Mouse (Mus musculus): ENCODE measurements at regions not wholly inside any gene's neighbourhood (a gene's known extent, or its start where the extent isn't known, plus 50 kb on each side); places are given as distances from the start of the nearest gene placed in this dataset.

GRCm38 (mm10) chr6:101616776-101617175 lies 239.1 kb upstream of the Pdzrn3 start:
- no peaks in the 10 kb centered on the region for H3K9me3 ChIP-seq (replicated peaks; ENCODE audit: low read length)
- ATAC-seq (replicated peaks; ENCODE audit: low FRiP score, low read depth) (no peak), DNase-seq (ENCODE audit: low spot score) (peak; percentile 74)
- H3K27me3 ChIP-seq (ENCODE audit: insufficient read depth, low read length): no peaks in the 10 kb centered on the region
- no peak overlapping the region for H3K4me2 ChIP-seq (ENCODE audit: low read length)
- 22% methylated on average over 3 of the region's 3 CpGs for WGBS
- H3K27ac ChIP-seq: no peak overlapping the region
- H3K4me3 ChIP-seq (replicated peaks; ENCODE audit: low read depth, low read length): no peak overlapping the region
- TF ChIP-seq CTCF (IDR thresholded peaks at IDR 0.05; ENCODE audit: low read depth): peak; percentile 83
- no peaks in the 10 kb centered on the region for H3K4me1 ChIP-seq (replicated peaks; ENCODE audit: insufficient read depth, low read length)
- no peaks in the 10 kb centered on the region for H3K36me3 ChIP-seq (ENCODE audit: insufficient read depth, low read length)
- H3K9ac ChIP-seq (ENCODE audit: low read depth, low read length): no peak overlapping the region

- no peaks in the 10 kb centered on the region for H3K4me1 ChIP-seq (replicated peaks; ENCODE audit: insufficient read depth, low read length)
- H3K27me3 ChIP-seq (ENCODE audit: insufficient read depth, low read length): no peaks in the 10 kb centered on the region
- WGBS: 91% methylated on average over 4 of the region's 4 CpGs
- no peak for ATAC-seq (replicated peaks; ENCODE audit: low FRiP score, low read depth)
- TF ChIP-seq CTCF (IDR thresholded peaks at IDR 0.05; ENCODE audit: low read depth): no peak
- H3K9me3 ChIP-seq (replicated peaks; ENCODE audit: low read length): no peaks in the 10 kb centered on the region
- H3K9ac ChIP-seq (ENCODE audit: low read depth, low read length): no peak overlapping the region
- no peak for DNase-seq (ENCODE audit: low spot score)
- H3K4me2 ChIP-seq (ENCODE audit: low read length): no peak overlapping the region
- H3K36me3 ChIP-seq (ENCODE audit: insufficient read depth, low read length): no peaks in the 10 kb centered on the region
- no peak overlapping the region for H3K4me3 ChIP-seq (replicated peaks; ENCODE audit: low read depth, low read length)
- no peak overlapping the region for H3K27ac ChIP-seq
These were observed 231.3 kb upstream of the Pdzrn3 start for GRCm38 (mm10) chr6:101609015-101609414.

- no peaks in the 10 kb centered on the region for H3K4me1 ChIP-seq (replicated peaks; ENCODE audit: insufficient read depth, low read length)
- DNase-seq (ENCODE audit: low spot score) (peak; percentile 73), ATAC-seq (replicated peaks; ENCODE audit: low FRiP score, low read depth) (no peak)
- H3K9ac ChIP-seq (ENCODE audit: low read depth, low read length): no peak overlapping the region
- no peaks in the 10 kb centered on the region for H3K27me3 ChIP-seq (ENCODE audit: insufficient read depth, low read length)
- no peak for TF ChIP-seq CTCF (IDR thresholded peaks at IDR 0.05; ENCODE audit: low read depth)
- no peak overlapping the region for H3K4me2 ChIP-seq (ENCODE audit: low read length)
- no peak overlapping the region for H3K27ac ChIP-seq
- no peak overlapping the region for H3K4me3 ChIP-seq (replicated peaks; ENCODE audit: low read depth, low read length)
- no peaks in the 10 kb centered on the region for H3K9me3 ChIP-seq (replicated peaks; ENCODE audit: low read length)
- no peaks in the 10 kb centered on the region for H3K36me3 ChIP-seq (ENCODE audit: insufficient read depth, low read length)
- 34% methylated on average over 6 of the region's 6 CpGs for WGBS
These were observed 225.4 kb upstream of the Pdzrn3 start for GRCm38 (mm10) chr6:101603083-101603482.

- Histone ChIP-seq H3K4me2 (ENCODE audit: low read length) (no peak overlapping the region), H3K4me1 (replicated peaks; ENCODE audit: insufficient read depth, low read length) (no peaks in the 10 kb centered on the region), H3K9me3 (replicated peaks; ENCODE audit: low read length) (no peaks in the 10 kb centered on the region), H3K36me3 (ENCODE audit: insufficient read depth, low read length) (no peaks in the 10 kb centered on the region), H3K9ac (ENCODE audit: low read depth, low read length) (no peak overlapping the region), H3K27ac (no peak overlapping the region), H3K4me3 (replicated peaks; ENCODE audit: low read depth, low read length) (no peak overlapping the region), H3K27me3 (ENCODE audit: insufficient read depth, low read length) (no peaks in the 10 kb centered on the region)
- WGBS: 73% methylated on average over 2 of the region's 2 CpGs
- ATAC-seq (replicated peaks; ENCODE audit: low FRiP score, low read depth) (no peak), DNase-seq (ENCODE audit: low spot score) (no peak)
- no peak for TF ChIP-seq CTCF (IDR thresholded peaks at IDR 0.05; ENCODE audit: low read depth)
These were observed 219.3 kb upstream of the Pdzrn3 start for GRCm38 (mm10) chr6:101596995-101597394.

- DNase-seq (ENCODE audit: low spot score) (peak; percentile 34), ATAC-seq (replicated peaks; ENCODE audit: low FRiP score, low read depth) (no peak)
- no peak overlapping the region for H3K9ac ChIP-seq (ENCODE audit: low read depth, low read length)
- no peaks in the 10 kb centered on the region for H3K36me3 ChIP-seq (ENCODE audit: insufficient read depth, low read length)
- no peak overlapping the region for H3K4me3 ChIP-seq (replicated peaks; ENCODE audit: low read depth, low read length)
- no peak overlapping the region for H3K27ac ChIP-seq
- TF ChIP-seq CTCF (IDR thresholded peaks at IDR 0.05; ENCODE audit: low read depth): no peak
- H3K9me3 ChIP-seq (replicated peaks; ENCODE audit: low read length): no peaks in the 10 kb centered on the region
- H3K4me1 ChIP-seq (replicated peaks; ENCODE audit: insufficient read depth, low read length): no peaks in the 10 kb centered on the region
- H3K27me3 ChIP-seq (ENCODE audit: insufficient read depth, low read length): no peaks in the 10 kb centered on the region
- H3K4me2 ChIP-seq (ENCODE audit: low read length): no peak overlapping the region
- WGBS: 65% methylated on average over 12 of the region's 12 CpGs
These were observed 216.3 kb upstream of the Pdzrn3 start for GRCm38 (mm10) chr6:101593782-101594641.

- H3K27ac ChIP-seq: no peak overlapping the region
- H3K9me3 ChIP-seq (replicated peaks; ENCODE audit: low read length): no peaks in the 10 kb centered on the region
- no peak overlapping the region for H3K4me2 ChIP-seq (ENCODE audit: low read length)
- DNase-seq (ENCODE audit: low spot score): no peak
- H3K9ac ChIP-seq (ENCODE audit: low read depth, low read length): no peak overlapping the region
- H3K4me1 ChIP-seq (replicated peaks; ENCODE audit: insufficient read depth, low read length): no peaks in the 10 kb centered on the region
- TF ChIP-seq CTCF (IDR thresholded peaks at IDR 0.05; ENCODE audit: low read depth): no peak
- ATAC-seq (replicated peaks; ENCODE audit: low FRiP score, low read depth): no peak
- no peaks in the 10 kb centered on the region for H3K27me3 ChIP-seq (ENCODE audit: insufficient read depth, low read length)
- H3K4me3 ChIP-seq (replicated peaks; ENCODE audit: low read depth, low read length): no peak overlapping the region
- no peaks in the 10 kb centered on the region for H3K36me3 ChIP-seq (ENCODE audit: insufficient read depth, low read length)
- 81% methylated on average over 16 of the region's 16 CpGs for WGBS
These were observed 208.2 kb upstream of the Pdzrn3 start for GRCm38 (mm10) chr6:101585871-101586270.

All from kidney, postnatal 0 days (tissue).